Mouse (Mus musculus) layer of hippocampus, adult 18-20 months (tissue): ENCODE results near the gene Cntrl. TPM values are rescaled to one million over a fixed set of nuclear protein-coding genes. Genes with fewer than 3 reads are reported as not detected.

Experiments used
- DNase-seq, 2 experiments: peaks; one replicate each; pipeline ENCODE4 v3.0.0; 2022; ENCODE audit warnings: low spot score in 2 of 2
- total RNA-seq, 2 experiments: library from RNA; stranded (reverse); gene quantifications; 2 replicates each; pipeline ENCODE4 v1.2.3; 2021

The Cntrl gene
- total RNA-seq, 2 experiments from 2014 or later, result 9.1 to 10.0 TPM

DNA sequence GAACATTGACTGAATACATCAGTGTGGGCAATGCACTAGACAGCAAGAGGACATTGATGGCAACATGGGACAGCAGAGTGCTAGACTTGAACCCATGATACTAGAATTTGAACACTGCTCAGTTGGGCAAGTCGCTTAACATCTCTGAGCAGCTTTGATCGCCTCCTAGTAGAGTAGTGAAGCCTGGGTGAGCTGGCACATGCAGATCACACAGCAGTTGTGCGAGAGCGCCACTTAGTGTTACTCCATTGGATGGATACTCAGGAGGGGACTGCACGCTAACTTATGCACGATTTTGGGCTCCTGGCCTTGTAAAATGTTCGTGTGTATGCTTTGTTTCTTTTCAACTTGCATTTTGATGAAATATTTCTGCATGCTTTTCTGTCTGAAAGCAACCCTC is 15.4 kb downstream of the Cntrl start:
- no peak for DNase-seq

DNA sequence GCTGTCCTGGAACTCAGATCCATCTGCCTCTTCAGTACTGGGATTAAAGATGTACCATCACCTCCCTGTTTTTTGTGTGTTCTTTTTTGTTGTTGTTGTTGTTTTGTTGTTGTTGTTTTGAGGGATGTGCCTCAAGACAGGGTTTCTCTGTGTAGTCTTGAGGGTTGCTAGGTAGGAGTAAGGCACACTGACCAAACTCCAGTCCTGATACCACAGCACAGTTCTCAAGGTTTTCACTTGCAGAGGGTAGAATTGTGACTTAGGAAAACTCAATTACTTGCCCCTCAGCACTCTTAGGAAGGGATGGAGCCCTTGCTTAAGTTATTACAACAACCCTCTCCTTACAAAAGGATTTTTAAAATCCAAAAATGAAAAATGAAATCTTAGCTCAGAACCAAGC is 22.2 kb downstream of the Cntrl start:
- no peak for DNase-seq

DNA sequence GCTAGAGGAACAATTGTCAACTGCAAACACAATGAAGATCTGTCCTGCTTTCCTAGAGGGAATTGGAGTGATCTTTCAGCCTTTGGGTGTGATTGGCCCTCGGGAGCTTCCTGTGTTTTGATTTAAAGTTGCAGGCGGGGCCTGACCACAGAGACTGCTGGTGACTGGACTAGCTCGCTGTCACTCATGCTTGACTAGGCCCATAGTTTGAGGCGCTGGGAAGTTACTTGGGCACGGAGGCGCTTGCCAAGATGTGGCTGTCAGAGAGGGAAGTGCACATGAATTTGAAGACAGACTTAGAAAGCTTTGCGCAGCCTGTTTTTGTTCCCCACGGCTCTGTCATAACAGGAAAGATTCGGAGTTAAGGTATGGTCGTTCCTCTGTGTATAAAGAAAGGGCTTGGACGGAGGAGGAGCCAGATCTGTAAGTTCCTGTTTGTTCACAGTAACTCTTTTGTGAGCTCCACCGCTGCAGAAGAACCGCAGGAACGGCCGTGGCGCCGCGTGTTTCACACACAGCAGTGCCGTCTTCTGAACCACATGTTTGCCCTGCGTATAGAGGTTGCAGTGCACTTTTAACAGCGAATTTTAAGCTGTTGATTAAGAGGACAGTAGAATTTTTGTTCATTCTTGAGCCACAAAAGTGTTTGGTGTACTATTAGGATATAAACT is 22.8 kb downstream of the Cntrl start:
- DNase-seq, result peak; percentile 89 to 99

DNA sequence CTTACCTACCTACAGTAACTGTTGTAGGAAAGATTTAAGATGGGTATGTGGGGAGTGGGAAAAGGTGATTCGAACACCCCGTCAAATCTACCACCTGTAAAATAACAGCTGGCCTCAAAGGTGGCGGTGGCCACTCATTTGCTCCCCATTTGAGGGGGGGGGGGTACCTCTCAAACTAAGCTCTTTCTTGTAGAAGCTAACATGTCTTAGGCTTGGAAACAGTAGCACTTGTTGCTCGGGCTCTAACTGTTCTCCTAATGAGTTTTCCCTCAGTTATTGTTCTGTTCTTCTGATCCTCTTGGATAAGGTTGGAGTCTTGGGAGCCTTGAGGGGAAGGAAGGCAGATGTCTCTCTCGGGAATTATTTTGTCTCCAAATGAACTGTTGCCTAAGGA is 23.4 kb downstream of the Cntrl start:
- DNase-seq, result no peak

DNA sequence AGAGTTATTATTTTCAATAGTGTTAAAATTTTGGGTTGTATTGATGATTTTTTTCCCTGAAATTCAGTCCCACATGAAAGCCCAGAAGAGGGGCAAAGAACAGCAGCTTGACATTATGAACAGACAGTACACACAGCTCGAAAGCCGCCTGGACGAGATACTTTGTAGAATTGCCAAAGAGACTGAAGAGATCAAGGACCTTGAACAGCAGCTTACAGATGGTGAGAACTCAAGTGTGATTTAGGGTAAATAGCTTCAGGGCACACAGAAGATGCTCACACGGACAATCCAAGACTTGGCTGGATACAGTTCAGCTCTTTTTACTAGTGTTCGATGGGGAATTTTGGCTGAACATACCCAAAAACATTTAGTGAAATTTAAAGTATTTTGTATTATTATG is 24.6 kb downstream of the Cntrl start:
- DNase-seq, result no peak

DNA sequence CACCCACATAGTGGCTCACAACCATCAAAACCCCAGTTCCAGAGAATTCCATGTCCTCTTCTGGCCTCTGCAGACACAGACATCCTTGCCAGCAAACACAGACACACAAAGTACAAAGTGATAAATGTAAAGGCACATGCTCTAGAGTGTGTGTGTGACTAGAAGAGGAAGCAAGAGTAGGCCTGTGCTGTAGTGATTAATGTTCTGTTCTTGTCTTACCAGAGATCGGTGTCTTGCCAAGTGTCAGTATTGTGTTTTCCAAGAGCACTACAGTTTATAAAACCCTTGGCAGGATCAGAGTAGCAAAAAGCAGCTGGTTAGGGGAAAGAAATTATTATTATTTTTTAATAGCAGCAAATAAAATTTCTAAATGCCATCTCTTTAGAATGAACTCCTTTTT is 29.3 kb downstream of the Cntrl start:
- DNase-seq, result no peak

DNA sequence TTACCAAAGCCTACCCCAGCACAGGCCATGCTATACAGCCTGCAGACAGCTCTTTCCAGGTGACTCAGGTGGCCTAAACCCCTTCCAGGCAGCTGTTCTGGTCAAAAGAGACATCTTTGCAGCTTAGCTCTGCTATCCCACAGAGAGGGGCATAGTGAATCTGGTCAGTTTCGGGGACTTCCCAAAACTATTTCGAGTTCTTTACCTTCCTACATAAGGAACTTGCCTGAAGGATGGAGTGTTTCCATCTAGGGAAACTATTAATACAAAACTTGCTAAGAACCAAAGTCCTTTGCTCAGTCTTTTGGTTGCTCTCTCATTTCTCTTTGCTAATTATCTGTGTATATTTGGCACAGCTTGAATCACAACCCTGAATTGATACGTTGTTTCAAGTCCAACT is 32.4 kb downstream of the Cntrl start:
- DNase-seq, result no peak

DNA sequence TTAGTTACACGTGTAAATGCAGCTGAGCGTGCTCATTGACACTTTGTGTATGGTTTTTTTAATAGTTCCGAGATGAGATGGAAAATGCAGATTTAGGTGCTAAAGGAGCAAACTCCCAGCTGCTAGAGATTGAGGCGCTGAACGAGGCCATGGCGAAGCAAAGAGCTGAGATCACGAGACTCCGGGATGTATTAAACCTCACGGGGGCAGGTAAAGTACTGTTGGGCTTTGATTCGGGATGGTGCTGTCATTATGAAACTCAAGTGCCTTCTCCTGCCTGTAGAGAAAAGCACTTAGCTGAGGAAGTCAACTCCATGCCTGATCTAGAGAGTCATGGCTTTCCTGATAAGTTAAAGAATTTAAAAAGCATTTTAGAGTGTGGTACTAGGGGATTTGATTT is 39.5 kb downstream of the Cntrl start:
- no peak for DNase-seq

DNA sequence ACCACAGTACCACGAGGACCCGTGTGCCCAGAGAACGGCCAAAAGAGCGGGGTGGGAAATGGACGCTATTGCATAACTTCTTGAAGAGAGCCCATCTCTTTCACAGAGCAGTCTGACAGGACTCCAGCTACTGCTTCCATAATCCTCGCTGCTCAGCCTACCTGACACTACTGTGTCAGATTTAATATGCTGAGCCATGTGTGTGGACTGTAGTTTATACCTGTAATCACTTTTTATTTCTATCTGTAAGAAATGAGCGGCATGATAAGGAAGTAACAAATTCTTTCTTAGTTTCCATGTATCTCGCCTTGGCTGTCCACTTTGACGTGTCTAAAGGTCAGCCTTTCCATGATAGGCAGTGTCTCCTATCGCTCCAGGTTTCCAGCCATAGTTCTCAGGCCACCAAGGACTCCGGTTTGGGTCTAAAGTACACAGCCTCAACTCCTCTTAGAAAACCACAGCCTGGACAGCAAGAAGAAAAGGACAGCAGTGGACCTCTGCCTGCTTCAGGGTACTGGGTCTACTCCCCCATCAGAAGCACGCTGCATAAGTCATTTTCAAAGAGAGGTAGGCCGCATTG is 42.1 kb downstream of the Cntrl start:
- DNase-seq, result no peak

DNA sequence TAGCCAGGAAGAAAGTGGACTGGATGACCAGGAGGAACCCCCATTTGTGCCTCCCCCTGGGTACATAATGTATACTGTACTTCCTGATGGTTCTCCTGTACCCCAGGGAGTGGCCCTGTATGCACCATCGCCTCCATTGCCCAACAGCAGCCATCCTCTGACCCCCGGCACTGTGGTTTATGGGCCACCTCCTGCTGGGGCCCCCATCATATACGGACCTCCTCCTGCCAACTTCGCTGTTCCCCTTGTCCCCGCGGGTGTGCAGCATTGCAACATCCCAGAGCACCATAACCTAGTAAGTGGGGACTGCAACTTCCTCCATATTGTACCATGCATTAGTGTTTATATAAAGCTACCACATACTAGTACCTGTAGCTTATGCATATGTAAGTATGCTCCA is 43.9 kb downstream of the Cntrl start:
- no peak for DNase-seq

DNA sequence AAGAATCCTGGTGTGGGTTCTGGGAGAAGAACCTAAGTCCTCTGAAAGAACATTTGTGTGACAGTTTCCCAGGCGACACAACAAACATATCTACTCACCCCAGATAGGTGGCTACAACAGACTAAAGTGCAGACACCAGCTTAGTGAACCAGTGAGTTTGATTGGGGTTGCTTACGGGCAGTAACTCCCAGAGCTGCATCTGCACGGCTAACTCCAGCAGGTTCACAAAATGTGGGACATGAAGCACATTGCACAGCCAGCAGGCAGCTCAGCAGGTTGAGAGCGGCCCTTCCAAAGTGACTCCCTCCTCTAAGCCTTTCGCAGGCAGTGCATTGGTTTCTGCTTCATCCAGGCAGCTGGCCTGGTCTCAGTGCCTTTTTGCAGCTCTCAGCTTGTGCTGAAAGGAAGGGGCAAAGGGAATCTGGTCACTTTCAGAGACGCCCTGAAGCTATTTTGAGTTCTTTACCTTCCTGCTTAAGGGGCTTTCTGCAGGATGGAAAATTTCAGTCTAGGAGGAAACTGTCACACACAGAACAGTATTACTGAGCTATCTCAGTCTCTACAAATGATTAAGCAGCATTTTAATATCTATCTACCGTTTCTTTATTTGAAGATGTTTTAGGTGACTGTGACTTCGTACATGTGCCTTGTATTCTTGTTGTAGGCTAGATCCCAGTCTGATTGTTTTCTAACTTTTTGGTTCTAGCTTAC is 44.7 kb downstream of the Cntrl start:
- no peak for DNase-seq

DNA sequence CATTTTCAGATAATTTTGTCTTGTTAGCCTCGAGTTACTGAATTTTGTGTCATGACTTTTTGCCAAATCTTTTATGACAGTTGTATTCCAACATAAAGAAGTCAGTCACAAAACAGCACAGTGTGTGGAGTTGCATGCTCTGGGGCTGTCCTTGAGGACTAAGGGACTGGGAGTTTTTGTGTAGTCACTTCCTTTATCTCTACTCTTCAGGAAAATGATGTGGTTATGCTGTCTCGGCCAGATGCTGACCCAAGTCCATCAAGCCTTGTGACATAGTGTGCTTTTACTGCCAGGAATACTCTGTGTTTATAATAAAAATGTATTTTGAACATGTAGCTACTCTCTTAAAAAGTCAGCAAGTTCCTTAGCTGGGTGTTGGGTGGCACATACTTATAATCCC is 47.7 kb downstream of the Cntrl start:
- DNase-seq, result no peak

DNA sequence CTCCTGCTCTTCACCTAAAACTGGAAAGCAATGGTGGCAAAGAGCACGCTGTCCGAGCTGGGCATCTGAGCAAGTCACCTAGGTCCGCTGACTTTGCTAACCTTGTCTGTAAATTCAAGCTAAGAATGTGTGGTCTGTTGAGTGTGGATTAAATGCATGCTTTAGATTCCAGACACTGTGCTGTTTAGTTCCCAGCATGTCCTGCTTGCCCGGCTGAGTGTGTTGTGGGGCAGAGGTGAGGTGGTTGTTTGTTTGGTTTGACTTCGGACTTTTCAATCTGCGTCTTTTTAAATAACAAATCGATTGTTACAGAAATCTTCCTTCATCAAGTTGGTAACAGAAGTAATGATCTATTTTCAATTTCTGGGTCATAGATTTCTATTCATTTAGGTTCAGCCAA is 48.5 kb downstream of the Cntrl start:
- no peak for DNase-seq

DNA sequence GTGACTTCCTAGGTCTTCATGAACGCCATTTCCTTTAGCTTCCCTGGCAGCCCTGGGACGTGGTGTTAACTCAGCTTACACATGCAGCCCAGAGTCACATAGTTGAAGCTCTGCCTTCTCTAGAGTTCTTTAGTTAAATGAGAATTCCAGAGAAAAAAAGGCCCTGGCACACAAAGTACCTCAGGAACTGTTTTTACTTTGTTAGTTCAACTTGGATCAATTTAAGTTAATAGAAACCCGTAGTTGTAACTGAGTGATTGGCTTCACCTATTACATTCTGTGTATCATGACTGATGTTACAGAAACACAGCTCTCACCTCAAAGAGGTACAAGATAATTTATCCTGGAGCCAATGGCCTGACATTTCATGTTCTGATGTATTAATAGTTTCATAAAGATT is 49.1 kb downstream of the Cntrl start:
- no peak for DNase-seq

DNA sequence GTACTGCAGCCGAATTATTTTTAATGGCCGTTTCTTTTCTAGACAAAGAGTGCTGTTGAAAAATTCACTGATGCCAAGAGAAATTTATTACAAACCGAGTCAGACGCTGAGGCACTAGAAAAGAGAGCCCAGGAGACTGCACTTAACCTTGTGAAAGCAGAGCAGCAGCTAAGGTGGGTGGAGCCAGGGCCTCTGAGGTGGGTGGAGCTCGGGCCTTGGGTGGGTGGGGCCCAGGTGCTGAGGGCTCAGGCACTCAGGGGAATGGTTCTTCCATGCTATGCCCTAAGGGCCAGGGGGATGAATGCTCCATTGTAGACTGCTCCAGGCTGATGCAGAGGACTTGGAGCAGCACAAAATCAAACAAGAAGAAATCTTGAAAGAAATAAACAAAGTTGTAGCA is 50.9 kb downstream of the Cntrl start:
- DNase-seq, result no peak

DNA sequence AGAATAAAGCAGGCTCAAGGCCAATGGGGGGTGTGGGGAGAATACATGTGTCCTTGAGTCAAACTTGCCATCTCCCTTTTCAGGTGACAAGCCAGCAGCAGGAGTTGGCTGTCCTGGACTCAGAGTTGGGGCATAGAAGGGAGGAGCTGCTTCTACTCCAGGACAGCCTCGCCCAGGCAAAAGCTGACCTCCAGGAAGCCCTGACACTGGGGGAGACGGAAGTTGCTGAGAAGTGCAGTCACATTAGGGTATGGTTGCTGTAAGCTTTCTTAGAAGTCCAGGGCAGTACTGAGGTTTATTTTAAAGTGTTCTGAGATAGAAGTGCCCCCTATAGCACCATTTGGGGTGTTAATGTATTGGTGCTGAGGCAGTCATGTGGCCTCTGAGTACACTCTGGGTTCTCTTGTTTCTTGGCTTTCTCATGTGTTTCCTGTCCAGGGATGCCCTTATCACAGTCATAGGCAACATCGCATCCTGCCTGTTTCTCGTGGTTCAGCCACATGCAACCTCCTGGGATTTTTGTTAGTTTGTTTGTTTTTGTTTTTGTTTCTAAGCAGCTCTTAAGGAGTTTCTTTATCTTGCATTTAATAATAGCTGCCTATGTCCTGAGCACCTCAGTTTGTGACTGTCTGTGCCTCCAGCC is 52.7 kb downstream of the Cntrl start:
- DNase-seq, result no peak

DNA sequence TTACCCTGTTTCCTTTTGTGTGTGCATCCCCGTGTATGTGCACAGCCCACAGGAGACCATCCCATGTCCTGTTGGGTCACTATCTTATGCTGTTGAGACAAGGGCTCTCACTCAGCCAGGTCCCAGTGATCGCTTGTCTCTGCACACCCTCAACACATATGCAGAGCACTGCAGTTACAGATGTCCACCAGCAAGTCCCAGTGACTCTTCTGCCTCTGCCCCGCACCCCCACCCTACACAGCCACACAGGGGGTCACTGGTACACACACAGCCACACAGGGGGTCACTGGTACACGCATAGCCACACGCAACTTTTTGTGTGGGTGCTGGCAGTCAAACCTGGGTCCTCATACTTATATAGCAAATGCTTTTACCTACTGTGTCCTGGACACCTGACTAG is 54.1 kb downstream of the Cntrl start:
- DNase-seq, result no peak

DNA sequence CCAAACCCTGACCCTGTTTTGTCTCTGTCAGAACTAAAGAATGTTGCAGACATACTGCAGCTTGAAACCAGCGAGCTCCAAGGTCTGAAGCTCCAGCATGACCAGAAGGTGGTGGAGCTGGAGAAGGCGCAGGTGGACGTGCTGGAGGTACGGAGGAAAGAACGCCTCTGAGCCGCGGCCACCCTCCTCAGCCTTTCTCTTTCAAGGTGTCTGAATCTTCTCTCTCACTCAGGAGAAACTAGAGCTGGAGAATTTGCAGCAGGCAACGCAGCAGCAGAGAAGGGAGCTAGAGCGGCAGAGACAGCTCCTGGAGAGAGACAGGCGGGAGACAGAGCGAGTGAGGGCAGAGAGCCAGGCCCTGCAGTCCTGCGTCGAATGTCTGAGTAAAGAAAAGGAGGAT is 56.1 kb downstream of the Cntrl start:
- DNase-seq, result no peak

DNA sequence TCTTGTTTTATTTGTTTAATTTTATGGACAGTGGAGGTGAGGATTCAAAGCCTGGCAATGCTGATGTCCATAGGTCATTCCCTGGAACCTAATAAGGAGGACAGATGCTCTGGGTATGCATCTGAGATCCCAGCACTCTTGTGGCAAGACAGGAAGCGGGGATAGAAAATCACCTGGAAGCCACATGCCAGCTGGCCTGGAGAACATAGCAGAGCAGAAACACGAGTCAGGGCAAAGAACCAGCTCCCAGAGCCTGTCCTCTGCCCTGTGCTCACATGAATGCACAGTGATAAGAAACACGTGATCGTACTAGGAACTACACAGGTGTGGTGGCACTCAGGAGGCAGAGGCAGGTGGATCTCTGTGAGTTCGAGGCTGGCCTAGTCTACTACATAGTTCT is 57.5 kb downstream of the Cntrl start:
- no peak for DNase-seq

DNA sequence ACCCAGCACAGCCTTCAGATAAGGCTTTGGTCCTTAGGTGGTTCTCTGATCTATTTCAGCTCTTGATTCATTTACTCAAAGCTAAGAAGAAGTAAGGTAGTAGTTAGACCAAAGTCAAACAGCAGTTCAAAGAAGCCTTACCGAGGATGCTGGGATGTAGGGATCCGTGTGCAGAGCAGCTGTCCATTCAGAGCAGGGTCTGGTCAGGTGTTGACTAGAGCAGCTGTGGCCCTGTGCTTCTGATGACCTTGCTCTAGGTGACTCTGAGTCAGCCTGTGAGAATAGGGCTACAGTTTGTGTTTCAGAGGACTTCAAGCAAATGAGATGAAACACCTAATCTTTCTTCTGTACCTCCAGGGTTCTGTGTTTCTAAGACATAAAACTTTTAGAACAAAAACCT is 60.2 kb downstream of the Cntrl start:
- DNase-seq, result no peak

DNA sequence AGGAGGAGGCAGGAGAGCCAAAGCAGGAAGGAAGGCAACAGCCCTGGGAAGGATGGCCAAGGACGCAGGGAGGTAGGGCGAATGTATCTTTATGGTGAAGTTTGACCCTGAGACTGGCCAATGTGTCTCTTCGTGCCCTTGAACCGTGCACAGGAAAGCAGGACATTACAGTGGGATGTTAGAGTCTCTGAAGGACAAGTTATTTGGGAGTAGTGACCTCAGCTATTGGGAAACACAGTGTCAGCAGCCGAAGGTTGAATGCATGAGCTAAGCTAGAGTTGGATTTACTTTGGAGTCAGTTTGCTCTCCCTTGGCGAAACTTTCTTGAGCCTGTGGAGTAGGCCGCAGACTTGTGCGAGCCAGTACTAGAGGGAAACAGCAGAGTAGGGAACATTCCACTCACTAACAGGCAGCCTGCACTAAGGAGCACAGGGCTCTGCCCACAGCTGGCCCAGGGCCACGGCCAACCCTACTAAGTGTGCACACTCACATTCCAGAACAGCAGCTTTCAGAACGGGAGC is 62.1 kb downstream of the Cntrl start:
- DNase-seq, result no peak

DNA sequence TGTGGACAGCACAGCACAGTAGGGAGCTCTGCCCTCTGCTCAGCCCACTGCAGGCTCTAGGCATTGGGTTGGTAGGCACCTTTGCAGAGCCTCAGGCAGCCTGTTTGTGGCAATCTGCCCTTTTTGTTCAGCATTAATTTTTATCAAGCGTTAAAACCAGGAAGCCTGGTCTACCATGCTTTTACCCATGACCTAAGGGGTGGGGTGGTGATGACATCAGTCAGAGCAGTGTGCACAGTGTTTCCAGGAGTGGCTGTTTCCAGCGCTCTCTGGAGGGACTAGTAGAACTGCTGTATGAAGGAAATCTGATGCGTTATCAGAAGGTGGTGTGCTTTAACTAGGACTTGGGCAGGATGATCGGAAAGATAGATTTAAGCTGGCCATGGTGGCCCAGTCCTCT is 63.0 kb downstream of the Cntrl start:
- no peak for DNase-seq
